Mouse (Mus musculus): ENCODE measurements around the gene Col25a1. TPM values are rescaled to one million over a fixed set of nuclear protein-coding genes. Genes with fewer than 3 reads are reported as not detected.

The Col25a1 gene
- polyA plus RNA-seq, 1 experiment from 2014 or later: 3.6 TPM

DNA sequence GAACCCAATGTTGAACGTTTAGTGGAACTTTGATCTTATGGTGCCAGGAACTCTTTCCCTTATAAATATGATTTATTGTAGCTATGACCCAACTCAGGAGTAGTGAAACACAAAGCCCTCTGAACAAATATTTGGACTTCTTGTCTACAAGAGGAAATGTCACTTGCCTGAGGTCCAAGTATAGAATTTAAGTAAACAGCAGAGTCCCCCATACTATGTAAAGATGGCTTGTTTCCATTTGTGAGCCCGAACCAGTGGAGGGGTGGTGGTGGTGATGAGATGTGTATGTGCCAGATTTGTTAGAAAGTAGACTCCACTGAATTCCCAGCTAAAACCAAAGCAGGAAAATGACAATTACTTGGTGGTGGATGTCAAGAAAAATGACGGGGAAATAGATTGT lies 169.2 kb downstream of the Col25a1 start:
- ATAC-seq (ENCODE audit: insufficient read depth, low FRiP score, low read depth): no peak
- WGBS: 48% methylated on average over 3 of the region's 3 CpGs
- H3K27me3 ChIP-seq (replicated peaks): no peaks in the 10 kb centered on the region

DNA sequence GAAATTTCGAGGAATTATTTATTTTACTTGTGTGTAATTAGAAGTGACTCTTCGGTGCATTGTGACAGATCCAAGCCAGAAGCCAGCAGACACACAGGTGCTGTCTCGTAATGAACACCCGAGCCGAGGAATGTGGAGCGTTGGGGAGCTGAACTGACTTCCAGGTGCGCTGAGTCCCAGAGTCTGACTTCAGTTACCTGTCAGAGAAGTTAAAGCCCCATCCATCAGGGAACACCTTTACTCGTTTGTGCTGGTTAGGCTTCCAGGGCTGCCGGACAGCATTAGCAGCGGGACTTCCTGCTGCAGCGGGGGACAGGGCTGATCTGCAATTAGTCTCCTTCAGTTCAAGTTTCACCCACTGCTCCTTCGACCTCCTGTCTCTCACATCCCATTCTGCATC lies 172.3 kb downstream of the Col25a1 start:
- Histone ChIP-seq H3K4me2 (no peak overlapping the region), H3K4me1 (no peaks in the 10 kb centered on the region), H3K27ac (no peak overlapping the region), H3K4me3 (replicated peaks) (no peak overlapping the region), H3K9ac (no peak overlapping the region), H3K9me3 (no peaks in the 10 kb centered on the region), H3K36me3 (no peaks in the 10 kb centered on the region), H3K27me3 (replicated peaks) (no peaks in the 10 kb centered on the region)
- 41% methylated on average over 12 of the region's 12 CpGs for WGBS
- ATAC-seq (ENCODE audit: insufficient read depth, low FRiP score, low read depth): no peak

More for the DNA sequence above, 169.2 kb downstream of the Col25a1 start:
- H3K4me1 ChIP-seq: no peaks in the 10 kb centered on the region
- no peak overlapping the region for H3K9ac ChIP-seq
- H3K36me3 ChIP-seq: no peaks in the 10 kb centered on the region
- H3K4me3 ChIP-seq (replicated peaks): no peak overlapping the region
- H3K9me3 ChIP-seq: no peaks in the 10 kb centered on the region
- no peak overlapping the region for H3K4me2 ChIP-seq
- no peak overlapping the region for H3K27ac ChIP-seq

DNA sequence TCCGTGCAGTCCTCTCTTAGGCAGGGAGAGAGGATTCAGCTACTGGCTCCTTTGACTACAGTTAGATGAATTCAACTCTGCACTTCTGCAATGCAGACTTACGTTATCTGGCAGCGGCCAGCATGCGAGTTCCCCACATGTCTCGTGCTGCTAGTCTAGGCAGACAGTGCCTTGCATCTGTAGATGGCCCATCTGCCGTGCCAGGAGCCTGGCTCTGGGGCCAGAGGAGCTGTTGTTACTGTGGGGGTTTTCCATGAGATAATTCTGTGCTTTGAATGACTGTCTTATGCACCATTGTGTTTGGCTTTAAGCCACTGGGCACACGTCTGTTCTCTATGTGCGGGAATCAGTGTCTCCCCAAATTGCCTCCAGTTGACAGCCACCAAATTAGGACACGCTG lies 173.5 kb downstream of the Col25a1 start:
- H3K4me2 ChIP-seq: no peak overlapping the region
- H3K4me3 ChIP-seq (replicated peaks): no peak overlapping the region
- no peaks in the 10 kb centered on the region for H3K27me3 ChIP-seq (replicated peaks)
- 79% methylated on average over 9 of the region's 9 CpGs for WGBS
- H3K9me3 ChIP-seq: no peaks in the 10 kb centered on the region
- no peak overlapping the region for H3K27ac ChIP-seq
- H3K4me1 ChIP-seq: no peaks in the 10 kb centered on the region
- no peak for ATAC-seq (ENCODE audit: insufficient read depth, low FRiP score, low read depth)
- H3K36me3 ChIP-seq: no peaks in the 10 kb centered on the region
- H3K9ac ChIP-seq: no peak overlapping the region

DNA sequence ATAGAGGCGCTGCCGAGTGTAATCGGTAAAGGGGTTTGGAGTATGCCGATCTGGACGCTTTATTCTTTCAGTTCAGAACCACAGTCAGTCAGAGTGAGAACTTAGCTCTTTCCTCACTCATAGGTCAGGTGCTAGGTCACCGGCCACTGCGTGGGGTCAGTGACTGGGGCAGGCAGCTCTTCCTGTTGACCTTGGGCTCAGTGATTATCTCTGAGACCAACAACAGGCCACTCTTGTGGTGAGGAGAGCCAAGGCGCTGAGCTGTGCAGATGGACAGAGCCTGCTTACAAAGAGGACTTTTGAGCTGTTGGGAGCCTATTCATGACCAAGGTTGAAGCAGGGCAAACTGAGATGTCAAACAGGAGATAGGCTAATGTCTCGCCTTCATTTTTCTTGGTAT lies 174.4 kb downstream of the Col25a1 start:
- no peak overlapping the region for H3K27ac ChIP-seq
- no peaks in the 10 kb centered on the region for H3K4me1 ChIP-seq
- H3K9me3 ChIP-seq: no peaks in the 10 kb centered on the region
- WGBS: 75% methylated on average over 9 of the region's 9 CpGs
- no peak overlapping the region for H3K4me2 ChIP-seq
- no peak overlapping the region for H3K9ac ChIP-seq
- no peaks in the 10 kb centered on the region for H3K36me3 ChIP-seq
- no peak for ATAC-seq (ENCODE audit: insufficient read depth, low FRiP score, low read depth)
- H3K4me3 ChIP-seq (replicated peaks): no peak overlapping the region
- no peaks in the 10 kb centered on the region for H3K27me3 ChIP-seq (replicated peaks)

DNA sequence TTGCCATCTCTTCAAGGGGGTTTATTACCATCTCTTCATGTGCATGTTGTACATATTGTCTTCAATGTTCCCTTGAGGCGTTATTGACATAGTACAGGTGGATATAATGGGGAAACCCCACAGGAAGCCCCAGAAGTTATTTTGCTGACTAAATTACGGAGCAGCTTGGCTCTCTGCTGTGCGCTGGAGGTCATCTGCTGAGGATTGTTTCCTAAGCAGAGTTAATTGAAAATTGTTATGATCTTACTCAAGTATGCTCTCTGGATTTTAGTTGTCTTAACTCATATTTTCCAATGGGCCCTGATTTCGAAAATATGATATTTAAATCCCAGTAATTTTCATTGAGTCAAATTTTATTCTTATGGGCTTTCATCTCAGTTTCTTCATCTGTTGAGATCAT lies 178.0 kb downstream of the Col25a1 start:
- WGBS: 85% methylated on average over 4 of the region's 4 CpGs

DNA sequence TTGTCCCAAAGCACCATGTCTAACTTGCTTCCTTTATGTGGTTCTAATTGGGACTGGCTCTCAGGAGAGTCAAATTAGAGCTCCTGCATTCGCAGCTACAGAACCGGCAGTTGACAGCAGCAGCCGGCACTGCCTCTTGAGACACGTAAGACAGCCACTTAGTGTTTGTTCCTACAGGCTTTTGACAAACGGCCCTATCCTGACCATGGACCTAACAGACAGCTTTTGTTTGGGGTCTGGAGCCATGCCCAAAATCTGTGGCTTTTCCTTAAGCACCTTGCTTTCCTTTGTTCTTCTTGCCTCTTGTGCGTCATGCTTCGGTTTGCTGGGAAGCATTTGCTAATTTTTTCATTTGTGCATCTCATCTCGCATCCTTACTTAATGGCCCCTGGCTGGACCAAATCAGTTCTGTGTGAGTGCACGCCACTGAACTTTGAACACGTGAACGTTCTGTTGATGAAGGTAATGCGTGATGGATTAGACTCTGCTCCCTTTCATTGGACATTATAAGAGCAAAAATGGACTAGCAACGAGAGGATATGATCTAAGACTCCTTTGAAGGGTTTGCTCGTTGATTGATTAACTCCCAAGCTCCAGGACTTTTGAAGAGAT lies 179.5 kb downstream of the Col25a1 start:
- no peak for ATAC-seq (ENCODE audit: insufficient read depth, low FRiP score, low read depth)
- Histone ChIP-seq H3K4me1 (no peaks in the 10 kb centered on the region), H3K9me3 (no peaks in the 10 kb centered on the region), H3K36me3 (no peaks in the 10 kb centered on the region), H3K27me3 (replicated peaks) (no peaks in the 10 kb centered on the region), H3K4me2 (no peak overlapping the region), H3K27ac (no peak overlapping the region), H3K4me3 (replicated peaks) (no peak overlapping the region), H3K9ac (no peak overlapping the region)
- 66% methylated on average over 14 of the region's 14 CpGs for WGBS

More for the DNA sequence above, 178.0 kb downstream of the Col25a1 start:
- no peak overlapping the region for H3K4me2 ChIP-seq
- no peak overlapping the region for H3K9ac ChIP-seq
- H3K27ac ChIP-seq: no peak overlapping the region
- no peak overlapping the region for H3K4me3 ChIP-seq (replicated peaks)
- H3K36me3 ChIP-seq: no peaks in the 10 kb centered on the region
- no peaks in the 10 kb centered on the region for H3K27me3 ChIP-seq (replicated peaks)
- no peaks in the 10 kb centered on the region for H3K9me3 ChIP-seq
- H3K4me1 ChIP-seq: no peaks in the 10 kb centered on the region
- no peak for ATAC-seq (ENCODE audit: insufficient read depth, low FRiP score, low read depth)

DNA sequence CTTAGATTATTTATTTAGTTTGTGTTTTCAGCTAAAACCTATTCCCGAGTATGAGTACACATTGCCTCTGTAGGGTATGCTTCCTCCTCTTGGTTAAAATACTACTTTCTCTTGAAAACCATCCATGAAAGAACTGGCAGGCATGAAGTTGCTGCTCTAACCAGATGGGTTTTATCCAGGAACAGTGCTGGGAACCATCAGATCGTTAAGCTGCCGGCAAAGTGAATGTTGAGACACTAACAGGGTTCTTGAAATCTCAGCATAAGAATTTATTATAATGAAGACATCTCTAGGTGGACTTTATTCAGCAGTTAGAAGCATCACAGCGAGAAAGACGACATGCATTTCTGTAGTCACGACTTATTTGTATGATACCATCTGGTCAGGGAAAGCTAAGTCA lies 181.9 kb downstream of the Col25a1 start:
- Histone ChIP-seq H3K4me2 (no peak overlapping the region), H3K4me1 (no peaks in the 10 kb centered on the region), H3K36me3 (no peaks in the 10 kb centered on the region), H3K9ac (no peak overlapping the region), H3K27ac (no peak overlapping the region), H3K4me3 (replicated peaks) (no peak overlapping the region), H3K27me3 (replicated peaks) (no peaks in the 10 kb centered on the region), H3K9me3 (no peaks in the 10 kb centered on the region)
- 65% methylated on average over 6 of the region's 6 CpGs for WGBS
- no peak for ATAC-seq (ENCODE audit: insufficient read depth, low FRiP score, low read depth)

DNA sequence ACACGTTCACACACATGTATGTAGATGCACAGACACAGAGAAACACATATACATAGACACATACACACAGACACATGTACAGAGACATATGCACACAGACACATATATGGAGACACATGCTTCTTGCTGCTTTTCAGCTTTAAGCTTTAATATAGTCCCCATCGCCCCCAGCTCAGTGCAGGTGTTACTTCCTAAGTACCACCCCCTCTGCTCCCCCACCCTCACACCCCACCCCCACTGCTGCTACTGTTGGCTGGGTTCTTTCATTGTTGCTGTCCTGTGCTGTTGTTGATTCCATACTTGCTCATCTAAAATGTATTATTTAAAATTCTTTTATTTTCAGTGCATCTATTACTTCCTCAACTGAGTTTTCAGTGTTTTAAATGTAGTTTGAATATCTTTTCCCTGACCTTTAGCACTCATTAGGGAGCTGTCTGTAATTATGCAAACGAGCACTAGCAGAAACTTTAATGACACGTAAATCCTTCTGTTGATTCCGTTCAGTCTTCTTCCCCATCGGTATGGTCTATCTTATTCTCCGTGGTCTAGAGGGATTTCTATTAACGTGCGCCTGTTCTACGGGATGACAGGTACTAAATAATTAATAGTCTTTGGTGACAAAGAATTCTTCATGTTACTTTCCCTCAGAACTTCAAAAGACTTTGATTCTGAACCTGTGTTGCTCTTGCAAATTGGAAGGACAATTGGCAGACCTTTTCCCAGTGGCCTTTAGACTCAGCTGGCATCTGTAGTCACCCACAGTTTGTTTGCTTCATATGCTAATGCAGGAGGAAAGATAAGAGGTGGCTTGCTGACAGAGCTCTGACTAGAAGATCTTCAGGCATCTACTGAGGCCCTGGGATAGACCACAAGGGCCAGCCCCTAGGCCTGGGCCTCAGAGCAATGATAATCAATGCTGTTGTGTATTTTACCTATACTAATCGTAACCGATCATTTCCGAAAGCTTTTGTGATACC lies 196.0 kb downstream of the Col25a1 start:
- Histone ChIP-seq H3K27me3 (replicated peaks) (no peaks in the 10 kb centered on the region), H3K4me3 (replicated peaks) (no peak overlapping the region), H3K4me1 (no peaks in the 10 kb centered on the region), H3K4me2 (no peak overlapping the region), H3K36me3 (no peaks in the 10 kb centered on the region), H3K9me3 (no peaks in the 10 kb centered on the region), H3K27ac (no peak overlapping the region), H3K9ac (no peak overlapping the region)
- no peak for ATAC-seq (ENCODE audit: insufficient read depth, low FRiP score, low read depth)
- WGBS: 73% methylated on average over 13 of the region's 13 CpGs

DNA sequence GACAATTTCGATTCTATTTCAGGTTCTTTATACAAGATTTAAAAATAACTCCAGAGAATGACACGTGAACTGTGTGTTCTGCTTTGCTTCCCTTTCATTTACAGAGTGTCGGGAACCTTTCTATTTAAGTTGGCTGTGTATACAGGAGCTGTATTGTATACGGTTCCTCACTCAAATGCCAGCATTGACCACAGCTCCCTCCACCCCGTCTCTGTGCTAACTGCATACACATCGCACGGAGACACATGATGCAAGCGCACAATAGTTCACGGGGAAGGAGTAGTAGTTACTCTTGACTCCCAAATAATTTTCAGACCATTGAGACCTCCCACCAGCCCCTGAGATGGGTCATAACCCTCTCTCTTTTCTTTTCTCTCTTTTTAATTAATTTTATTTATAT lies 197.6 kb downstream of the Col25a1 start:
- ATAC-seq (ENCODE audit: insufficient read depth, low FRiP score, low read depth): no peak
- no peak overlapping the region for H3K4me3 ChIP-seq (replicated peaks)
- no peak overlapping the region for H3K4me2 ChIP-seq
- no peaks in the 10 kb centered on the region for H3K27me3 ChIP-seq (replicated peaks)
- no peaks in the 10 kb centered on the region for H3K36me3 ChIP-seq
- no peak overlapping the region for H3K9ac ChIP-seq
- no peaks in the 10 kb centered on the region for H3K9me3 ChIP-seq
- WGBS: 65% methylated on average over 9 of the region's 9 CpGs
- no peak overlapping the region for H3K27ac ChIP-seq
- no peaks in the 10 kb centered on the region for H3K4me1 ChIP-seq

DNA sequence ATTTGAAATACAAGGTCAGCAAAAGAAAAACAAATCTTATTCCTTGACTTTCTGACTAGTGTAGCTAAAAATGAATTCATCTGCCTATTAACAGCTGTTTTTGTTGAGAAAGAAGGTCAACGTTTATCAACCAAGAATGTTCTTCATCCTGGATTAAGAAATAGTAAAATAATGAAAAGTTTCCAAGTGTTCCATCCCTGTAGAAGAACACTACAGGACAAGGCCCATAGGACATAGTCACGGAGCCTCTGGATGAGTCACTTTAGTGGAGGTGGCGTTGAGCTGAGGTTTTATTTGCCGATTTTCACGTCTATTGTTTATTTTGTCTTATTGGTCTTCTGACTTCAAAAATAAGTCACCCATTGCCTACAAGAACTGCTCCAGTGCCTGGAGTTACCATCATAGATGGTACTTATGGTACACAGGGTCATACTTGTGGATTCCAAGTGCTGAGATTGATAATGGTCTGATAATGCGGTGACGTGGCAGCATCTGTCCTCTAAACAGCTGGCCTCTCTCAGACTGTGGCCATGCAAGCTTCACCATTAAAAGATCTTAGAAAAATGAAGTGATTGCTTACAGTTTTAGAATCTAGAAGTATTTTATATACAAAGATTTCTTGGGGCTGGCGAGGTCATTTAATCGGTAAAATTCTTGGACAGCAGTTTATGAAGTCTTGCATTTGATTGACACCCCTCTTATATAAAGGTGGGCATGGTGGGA lies 198.7 kb downstream of the Col25a1 start:
- Histone ChIP-seq H3K27me3 (replicated peaks) (no peaks in the 10 kb centered on the region), H3K9ac (no peak overlapping the region), H3K36me3 (no peaks in the 10 kb centered on the region), H3K4me2 (no peak overlapping the region), H3K4me3 (replicated peaks) (no peak overlapping the region), H3K9me3 (no peaks in the 10 kb centered on the region), H3K27ac (no peak overlapping the region), H3K4me1 (no peaks in the 10 kb centered on the region)
- no peak for ATAC-seq (ENCODE audit: insufficient read depth, low FRiP score, low read depth)
- WGBS: 75% methylated on average over 9 of the region's 9 CpGs

DNA sequence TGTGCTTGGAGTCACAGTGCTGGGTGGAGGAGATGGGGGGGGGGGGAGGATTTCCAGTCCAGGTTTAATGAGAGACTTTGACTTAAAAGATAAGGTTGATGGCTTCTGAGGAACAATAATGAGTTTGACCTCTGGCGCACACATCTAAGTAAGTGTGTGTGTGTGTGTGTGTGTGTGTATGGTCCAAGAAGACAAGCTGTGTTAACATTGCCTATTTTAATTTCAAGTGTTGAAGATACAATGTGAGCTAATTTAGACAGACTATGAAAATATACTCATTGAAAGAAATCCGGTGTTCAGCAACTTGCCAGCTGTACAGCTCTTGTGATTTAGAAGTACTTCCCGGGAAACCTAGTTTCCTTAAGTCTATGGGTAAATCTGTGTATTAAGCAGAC lies 199.3 kb downstream of the Col25a1 start:
- ATAC-seq (ENCODE audit: insufficient read depth, low FRiP score, low read depth): no peak
- Histone ChIP-seq H3K4me2 (no peak overlapping the region), H3K27me3 (replicated peaks) (no peaks in the 10 kb centered on the region), H3K4me3 (replicated peaks) (no peak overlapping the region), H3K4me1 (no peaks in the 10 kb centered on the region), H3K9me3 (no peaks in the 10 kb centered on the region), H3K36me3 (no peaks in the 10 kb centered on the region), H3K9ac (no peak overlapping the region), H3K27ac (no peak overlapping the region)
- 75% methylated on average over 3 of the region's 3 CpGs for WGBS

DNA sequence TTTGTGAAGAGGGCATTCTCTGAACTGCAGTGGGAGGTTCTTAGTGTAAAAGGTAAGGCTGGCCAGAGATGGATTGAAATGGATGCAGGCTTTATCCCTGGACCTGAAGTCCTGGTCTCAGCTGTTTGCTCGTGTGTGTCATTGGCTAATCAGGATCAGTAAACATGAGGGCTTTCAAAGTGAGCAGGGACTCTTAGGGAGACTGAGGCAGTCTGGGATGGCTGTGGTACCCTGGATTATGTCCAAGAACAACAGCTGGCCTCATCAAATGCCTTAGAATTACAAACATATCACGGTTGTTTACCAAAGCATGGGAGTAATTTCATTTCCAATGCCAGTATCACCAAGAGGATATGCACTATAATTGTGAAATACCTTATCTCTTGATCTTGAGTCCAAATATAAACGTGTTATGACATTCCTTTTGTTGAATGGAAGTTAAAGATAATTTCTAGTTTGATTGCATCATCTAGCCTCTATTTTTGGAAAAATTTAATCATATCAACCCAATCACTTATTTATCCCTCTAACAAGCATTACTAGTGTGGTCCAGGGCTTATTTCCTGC lies 201.1 kb downstream of the Col25a1 start:
- no peak overlapping the region for H3K27ac ChIP-seq
- H3K9ac ChIP-seq: no peak overlapping the region
- no peaks in the 10 kb centered on the region for H3K36me3 ChIP-seq
- no peaks in the 10 kb centered on the region for H3K27me3 ChIP-seq (replicated peaks)
- peaks cover 1% of the 10 kb centered on the region; the same call in 1 of the 2 replicates for H3K4me1 ChIP-seq
- no peak for ATAC-seq (ENCODE audit: insufficient read depth, low FRiP score, low read depth)
- no peaks in the 10 kb centered on the region for H3K9me3 ChIP-seq
- 47% methylated on average over 3 of the region's 3 CpGs for WGBS
- H3K4me2 ChIP-seq: no peak overlapping the region
- no peak overlapping the region for H3K4me3 ChIP-seq (replicated peaks)
